Mouse (Mus musculus) spleen, adult 12 weeks (tissue): ENCODE results near the gene Zfp825.
"Not testable (repeated sequence)": the region's sequence is repeated elsewhere in the genome, so short reads cannot be mapped to it uniquely, and the experiment has no call there.

Experiments used
- DNase-seq: peaks from one replicate; pipeline ENCODE4 v3.0.0; 2022; ENCODE audit warnings: low spot score

The Zfp825 gene

GRCm38 (mm10) chr13:74493911-74494679, at the start of gene Zfp825:
Zfp825 (minus strand) TSS chr13:74493992.
- peak; percentile 54 for DNase-seq

- not testable (repeated sequence) for DNase-seq
These were observed 41.6 kb upstream of the Zfp825 start for GRCm38 (mm10) chr13:74535418-74535817.

- DNase-seq, result peak; percentile 34
These were observed 41.1 kb upstream of the Zfp825 start for GRCm38 (mm10) chr13:74534864-74535263.

- no peak for DNase-seq
These were observed 40.3 kb upstream of the Zfp825 start for GRCm38 (mm10) chr13:74534096-74534495.

- not testable (repeated sequence) for DNase-seq
These were observed 37.5 kb upstream of the Zfp825 start for GRCm38 (mm10) chr13:74531251-74531650.

- DNase-seq, result not testable (repeated sequence)
These were observed 35.6 kb upstream of the Zfp825 start for GRCm38 (mm10) chr13:74529372-74529715.

GRCm38 (mm10) chr13:74528519-74529371, 35.0 kb upstream of the Zfp825 start:
- DNase-seq, result not testable (repeated sequence)

GRCm38 (mm10) chr13:74522481-74523237, 28.9 kb upstream of the Zfp825 start:
- DNase-seq, result peak; percentile 50

GRCm38 (mm10) chr13:74522141-74522480, 28.3 kb upstream of the Zfp825 start:
- not testable (repeated sequence) for DNase-seq

GRCm38 (mm10) chr13:74507981-74508380, 14.2 kb upstream of the Zfp825 start:
- DNase-seq, result not testable (repeated sequence)

GRCm38 (mm10) chr13:74502851-74503250, 9.1 kb upstream of the Zfp825 start:
- DNase-seq, result not testable (repeated sequence)

GRCm38 (mm10) chr13:74499696-74500095, 5.9 kb upstream of the Zfp825 start:
- DNase-seq, result not testable (repeated sequence)

- not testable (repeated sequence) for DNase-seq
These were observed 9.5 kb downstream of the Zfp825 start for GRCm38 (mm10) chr13:74484326-74484725.

- DNase-seq, result not testable (repeated sequence)
These were observed 22.3 kb downstream of the Zfp825 start for GRCm38 (mm10) chr13:74471468-74471867.

- peak; percentile 57 for DNase-seq
These were observed 30.9 kb downstream of the Zfp825 start for GRCm38 (mm10) chr13:74462699-74463385.

GRCm38 (mm10) chr13:74462318-74462698, 31.5 kb downstream of the Zfp825 start:
- not testable (repeated sequence) for DNase-seq

- no peak for DNase-seq
These were observed 53.9 kb downstream of the Zfp825 start for GRCm38 (mm10) chr13:74439895-74440294.
